Mouse (Mus musculus): ENCODE results near the gene Grin2a. TPM values are rescaled to one million over a fixed set of nuclear protein-coding genes. Genes with fewer than 3 reads are reported as not detected.

Grin2a gene
- polyA plus RNA-seq, 1 experiment from 2014 or later: 0.05 TPM

- 79% methylated on average over 5 of the region's 5 CpGs for WGBS
- Histone ChIP-seq H3K4me2 (ENCODE audit: low read depth, low read length) (no peak overlapping the region), H3K27me3 (ENCODE audit: control insufficient read depth, insufficient read depth, low read depth, low read length) (no peaks in the 10 kb centered on the region), H3K9ac (ENCODE audit: low read length) (no peak overlapping the region), H3K36me3 (ENCODE audit: control insufficient read depth, insufficient read depth, low read length) (no peaks in the 10 kb centered on the region), H3K4me3 (ENCODE audit: low read length) (no peak overlapping the region), H3K9me3 (ENCODE audit: control insufficient read depth, low read length) (no peaks in the 10 kb centered on the region), H3K4me1 (replicated peaks; ENCODE audit: control insufficient read depth, insufficient read depth, low read length) (no peaks in the 10 kb centered on the region), H3K27ac (ENCODE audit: low read length) (no peak overlapping the region)
- ATAC-seq (ENCODE audit: low read depth): no peak
Measured at GRCm38 (mm10) chr16:9679994-9680393, 315.4 kb downstream of the Grin2a start.

DNA sequence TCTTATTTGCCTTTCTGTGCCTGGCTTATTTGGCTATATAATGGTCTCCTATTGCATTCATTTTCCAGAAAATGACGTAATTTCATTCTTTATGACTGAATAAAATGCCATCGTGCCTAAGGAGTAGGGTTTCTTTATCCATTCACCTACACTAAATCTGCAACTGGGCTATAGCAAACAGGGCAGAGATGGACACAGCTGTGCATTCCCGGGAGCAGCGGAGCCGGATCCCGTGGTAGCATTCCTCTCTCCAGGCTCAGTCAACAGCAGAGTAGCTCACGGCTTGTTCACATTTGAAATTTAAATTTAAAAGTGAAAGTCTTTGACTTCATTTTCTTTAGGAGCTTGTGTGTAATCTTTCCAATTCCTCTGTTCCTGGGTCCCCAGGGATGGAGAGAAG is 316.6 kb downstream of the Grin2a start:
- Histone ChIP-seq H3K27me3 (ENCODE audit: control insufficient read depth, insufficient read depth, low read depth, low read length) (no peaks in the 10 kb centered on the region), H3K4me2 (ENCODE audit: low read depth, low read length) (no peak overlapping the region), H3K9me3 (ENCODE audit: control insufficient read depth, low read length) (no peaks in the 10 kb centered on the region), H3K9ac (ENCODE audit: low read length) (no peak overlapping the region), H3K27ac (ENCODE audit: low read length) (no peak overlapping the region), H3K4me1 (replicated peaks; ENCODE audit: control insufficient read depth, insufficient read depth, low read length) (no peaks in the 10 kb centered on the region), H3K4me3 (ENCODE audit: low read length) (no peak overlapping the region), H3K36me3 (ENCODE audit: control insufficient read depth, insufficient read depth, low read length) (no peaks in the 10 kb centered on the region)
- ATAC-seq (ENCODE audit: low read depth): no peak
- WGBS: 68% methylated on average over 7 of the region's 7 CpGs

- no peak overlapping the region for H3K9ac ChIP-seq (ENCODE audit: low read length)
- no peaks in the 10 kb centered on the region for H3K9me3 ChIP-seq (ENCODE audit: control insufficient read depth, low read length)
- ATAC-seq (ENCODE audit: low read depth): no peak
- H3K27me3 ChIP-seq (ENCODE audit: control insufficient read depth, insufficient read depth, low read depth, low read length): no peaks in the 10 kb centered on the region
- H3K27ac ChIP-seq (ENCODE audit: low read length): no peak overlapping the region
- no peak overlapping the region for H3K4me3 ChIP-seq (ENCODE audit: low read length)
- no peak overlapping the region for H3K4me2 ChIP-seq (ENCODE audit: low read depth, low read length)
- H3K36me3 ChIP-seq (ENCODE audit: control insufficient read depth, insufficient read depth, low read length): no peaks in the 10 kb centered on the region
- WGBS: 70% methylated on average over 2 of the region's 2 CpGs
- no peaks in the 10 kb centered on the region for H3K4me1 ChIP-seq (replicated peaks; ENCODE audit: control insufficient read depth, insufficient read depth, low read length)
Measured at GRCm38 (mm10) chr16:9672390-9672789, 323.0 kb downstream of the Grin2a start.

DNA sequence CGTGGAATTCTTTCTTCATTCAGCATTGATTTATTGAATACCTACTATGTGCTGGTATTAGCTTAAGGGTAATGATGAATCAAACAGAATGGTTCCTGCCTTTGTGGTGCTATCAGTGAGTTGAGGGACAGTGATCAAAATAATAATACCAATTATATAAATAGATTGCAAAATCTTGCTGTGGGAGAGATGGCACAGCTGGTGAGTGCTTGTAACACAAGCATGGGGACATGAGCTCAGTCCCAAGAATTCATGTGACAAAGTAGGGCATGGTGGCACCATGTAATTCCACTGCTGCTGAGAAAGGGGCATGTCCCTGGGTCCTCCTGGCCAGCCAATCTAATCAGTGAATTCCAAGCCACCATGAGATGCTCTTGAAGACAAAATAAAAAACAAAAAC is 324.1 kb downstream of the Grin2a start:
- no peak overlapping the region for H3K4me2 ChIP-seq (ENCODE audit: low read depth, low read length)
- H3K36me3 ChIP-seq (ENCODE audit: control insufficient read depth, insufficient read depth, low read length): no peaks in the 10 kb centered on the region
- 54% methylated on average over 1 of the region's 1 CpGs for WGBS
- H3K27me3 ChIP-seq (ENCODE audit: control insufficient read depth, insufficient read depth, low read depth, low read length): no peaks in the 10 kb centered on the region
- peak; percentile 76 for ATAC-seq (ENCODE audit: low read depth)
- no peaks in the 10 kb centered on the region for H3K9me3 ChIP-seq (ENCODE audit: control insufficient read depth, low read length)
- no peak overlapping the region for H3K9ac ChIP-seq (ENCODE audit: low read length)
- no peaks in the 10 kb centered on the region for H3K4me1 ChIP-seq (replicated peaks; ENCODE audit: control insufficient read depth, insufficient read depth, low read length)
- no peak overlapping the region for H3K4me3 ChIP-seq (ENCODE audit: low read length)
- H3K27ac ChIP-seq (ENCODE audit: low read length): no peak overlapping the region

- H3K9ac ChIP-seq (ENCODE audit: low read length): no peak overlapping the region
- WGBS: 32% methylated on average over 6 of the region's 6 CpGs
- no peaks in the 10 kb centered on the region for H3K36me3 ChIP-seq (ENCODE audit: control insufficient read depth, insufficient read depth, low read length)
- H3K4me2 ChIP-seq (ENCODE audit: low read depth, low read length): no peak overlapping the region
- no peak overlapping the region for H3K27ac ChIP-seq (ENCODE audit: low read length)
- H3K4me3 ChIP-seq (ENCODE audit: low read length): no peak overlapping the region
- H3K9me3 ChIP-seq (ENCODE audit: control insufficient read depth, low read length): no peaks in the 10 kb centered on the region
- no peaks in the 10 kb centered on the region for H3K4me1 ChIP-seq (replicated peaks; ENCODE audit: control insufficient read depth, insufficient read depth, low read length)
- H3K27me3 ChIP-seq (ENCODE audit: control insufficient read depth, insufficient read depth, low read depth, low read length): no peaks in the 10 kb centered on the region
- ATAC-seq (ENCODE audit: low read depth): peak; percentile 72
Measured at GRCm38 (mm10) chr16:9670750-9671161, 324.6 kb downstream of the Grin2a start.

GRCm38 (mm10) chr16:9665896-9666295 is 329.5 kb downstream of the Grin2a start:
- WGBS: 78% methylated on average over 4 of the region's 4 CpGs
- Histone ChIP-seq H3K4me2 (ENCODE audit: low read depth, low read length) (no peak overlapping the region), H3K4me1 (replicated peaks; ENCODE audit: control insufficient read depth, insufficient read depth, low read length) (peaks cover 5% of the 10 kb centered on the region; the same call in 1 of the 2 replicates), H3K9me3 (ENCODE audit: control insufficient read depth, low read length) (no peaks in the 10 kb centered on the region), H3K4me3 (ENCODE audit: low read length) (no peak overlapping the region), H3K27ac (ENCODE audit: low read length) (no peak overlapping the region), H3K27me3 (ENCODE audit: control insufficient read depth, insufficient read depth, low read depth, low read length) (no peaks in the 10 kb centered on the region), H3K36me3 (ENCODE audit: control insufficient read depth, insufficient read depth, low read length) (no peaks in the 10 kb centered on the region), H3K9ac (ENCODE audit: low read length) (no peak overlapping the region)
- no peak for ATAC-seq (ENCODE audit: low read depth)

DNA sequence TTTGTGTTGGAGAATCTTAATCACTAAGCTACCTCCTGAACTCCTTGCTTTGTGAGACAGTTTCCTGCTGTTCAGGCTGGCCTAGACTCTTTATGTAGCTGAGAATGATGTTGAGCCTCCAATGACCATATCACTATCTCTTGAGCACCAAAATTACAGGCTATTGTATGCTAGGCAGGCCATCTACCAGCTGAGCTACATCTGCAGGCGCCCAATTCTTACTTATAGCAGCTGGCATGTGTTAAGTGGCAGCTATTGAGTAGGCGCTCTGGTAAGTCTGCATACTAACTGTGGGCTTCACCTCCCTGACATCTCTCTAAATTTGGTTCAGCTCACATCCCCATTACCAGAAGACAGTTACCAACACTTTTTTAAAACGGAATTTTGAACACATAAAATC is 331.3 kb downstream of the Grin2a start:
- no peaks in the 10 kb centered on the region for H3K27me3 ChIP-seq (ENCODE audit: control insufficient read depth, insufficient read depth, low read depth, low read length)
- peak; percentile 78 for ATAC-seq (ENCODE audit: low read depth)
- H3K27ac ChIP-seq (ENCODE audit: low read length): peak overlapping the region; percentile 79
- no peaks in the 10 kb centered on the region for H3K9me3 ChIP-seq (ENCODE audit: control insufficient read depth, low read length)
- H3K4me3 ChIP-seq (ENCODE audit: low read length): no peak overlapping the region
- H3K36me3 ChIP-seq (ENCODE audit: control insufficient read depth, insufficient read depth, low read length): no peaks in the 10 kb centered on the region
- WGBS: 37% methylated on average over 3 of the region's 3 CpGs
- H3K9ac ChIP-seq (ENCODE audit: low read length): no peak overlapping the region
- H3K4me2 ChIP-seq (ENCODE audit: low read depth, low read length): no peak overlapping the region
- peaks cover 5% of the 10 kb centered on the region; the same call in 1 of the 2 replicates for H3K4me1 ChIP-seq (replicated peaks; ENCODE audit: control insufficient read depth, insufficient read depth, low read length)

GRCm38 (mm10) chr16:9663508-9663907 is 331.9 kb downstream of the Grin2a start:
- Histone ChIP-seq H3K9me3 (ENCODE audit: control insufficient read depth, low read length) (no peaks in the 10 kb centered on the region), H3K4me2 (ENCODE audit: low read depth, low read length) (no peak overlapping the region), H3K27me3 (ENCODE audit: control insufficient read depth, insufficient read depth, low read depth, low read length) (no peaks in the 10 kb centered on the region), H3K36me3 (ENCODE audit: control insufficient read depth, insufficient read depth, low read length) (no peaks in the 10 kb centered on the region), H3K9ac (ENCODE audit: low read length) (no peak overlapping the region), H3K4me3 (ENCODE audit: low read length) (no peak overlapping the region), H3K4me1 (replicated peaks; ENCODE audit: control insufficient read depth, insufficient read depth, low read length) (peaks cover 5% of the 10 kb centered on the region; the same call in 1 of the 2 replicates), H3K27ac (ENCODE audit: low read length) (peak overlapping the region; percentile 79)
- peak; percentile 71 for ATAC-seq (ENCODE audit: low read depth)
- WGBS: 38% methylated on average over 2 of the region's 2 CpGs

- no peaks in the 10 kb centered on the region for H3K4me1 ChIP-seq (replicated peaks; ENCODE audit: control insufficient read depth, insufficient read depth, low read length)
- no peak for ATAC-seq (ENCODE audit: low read depth)
- 91% methylated on average over 10 of the region's 10 CpGs for WGBS
Measured at GRCm38 (mm10) chr16:9625652-9626444, 369.5 kb downstream of the Grin2a start.

More at GRCm38 (mm10) chr16:9625652-9626444, 369.5 kb downstream of the Grin2a start:
- H3K4me3 ChIP-seq (ENCODE audit: low read length): no peak overlapping the region
- no peak overlapping the region for H3K27ac ChIP-seq (ENCODE audit: low read length)
- no peak overlapping the region for H3K4me2 ChIP-seq (ENCODE audit: low read depth, low read length)
- no peaks in the 10 kb centered on the region for H3K36me3 ChIP-seq (ENCODE audit: control insufficient read depth, insufficient read depth, low read length)
- H3K9ac ChIP-seq (ENCODE audit: low read length): no peak overlapping the region
- no peaks in the 10 kb centered on the region for H3K9me3 ChIP-seq (ENCODE audit: control insufficient read depth, low read length)
- no peaks in the 10 kb centered on the region for H3K27me3 ChIP-seq (ENCODE audit: control insufficient read depth, insufficient read depth, low read depth, low read length)

All from lung, embryonic 16.5 days (tissue).